Mouse (Mus musculus): ENCODE data around the gene Nat8. TPM values are rescaled to one million over a fixed set of nuclear protein-coding genes. Genes with fewer than 3 reads are reported as not detected.
"Not testable (repeated sequence)": the region's sequence is repeated elsewhere in the genome, so short reads cannot be mapped to it uniquely, and the experiment has no call there.

The Nat8 gene
- polyA plus RNA-seq (2012): not detected in 2 replicates

DNA sequence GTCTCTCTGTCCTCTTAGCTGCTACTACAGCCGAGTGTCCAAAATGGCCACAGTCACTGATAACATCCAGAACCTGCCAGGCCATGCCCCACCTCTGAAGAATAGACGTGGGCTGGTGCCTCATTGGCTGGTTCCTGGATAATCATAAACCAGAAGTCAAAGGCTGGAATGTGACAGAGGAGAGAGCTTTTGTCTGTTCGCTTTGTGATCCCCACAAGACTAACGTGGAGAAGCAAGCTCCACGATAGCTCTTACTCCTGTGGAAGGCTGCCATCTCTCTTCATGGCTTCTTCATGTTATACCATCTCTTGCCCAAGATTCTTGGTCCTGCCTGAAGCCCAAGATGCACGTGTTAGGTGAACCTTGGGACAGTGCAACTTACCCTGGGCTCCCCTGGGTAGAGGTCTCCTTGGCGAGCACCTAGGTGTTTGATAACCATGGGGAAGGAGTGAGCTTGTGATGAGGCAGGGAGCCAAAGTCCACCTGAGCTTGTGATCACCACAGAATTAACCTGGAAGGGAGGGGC is at the start of gene Nat8:
Nat8 (minus strand) TSS at position 287 of the 526 bp plus-strand sequence.
- Histone ChIP-seq H3K9me3 (ENCODE audit: control insufficient read depth, low read length) (no peaks in the 10 kb centered on the region), H3K36me3 (ENCODE audit: control insufficient read depth) (no peaks in the 10 kb centered on the region), H3K27me3 (ENCODE audit: control insufficient read depth) (no peaks in the 10 kb centered on the region), H3K4me3 (replicated peaks) (no peak within 1 kb of the TSS), H3K4me1 (ENCODE audit: control insufficient read depth) (no peaks in the 10 kb centered on the region)
- TF ChIP-seq TAL1 (IDR thresholded peaks at IDR 0.05; ENCODE audit: low read length): no peak
- no peak for TF ChIP-seq GATA1 (IDR thresholded peaks at IDR 0.05; ENCODE audit: low read length)

DNA sequence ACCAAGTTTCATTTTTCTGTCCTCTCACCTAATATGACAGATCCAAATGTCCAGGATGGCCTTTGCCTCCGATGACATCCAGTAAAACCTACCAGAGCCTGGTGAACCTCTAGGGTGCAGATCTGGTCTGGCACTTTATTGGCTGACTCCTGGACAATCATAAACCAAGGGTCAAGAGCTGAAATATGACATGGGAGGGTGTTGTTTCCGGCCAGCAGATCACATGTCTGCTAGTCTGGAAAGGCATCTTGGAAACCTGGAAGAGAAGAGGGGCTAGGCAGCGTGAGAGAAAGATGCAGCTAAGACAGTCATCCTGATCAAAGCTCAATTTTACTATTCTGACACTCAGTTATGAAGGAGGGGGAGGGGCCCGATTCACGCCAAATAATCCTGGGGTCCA is 37.1 kb upstream of the Nat8 start, which contains the start of gene Nat8f2:
Nat8f2 (minus strand) TSS at position 153 of the 400 bp plus-strand sequence.
- not testable (repeated sequence) for H3K4me1 ChIP-seq (ENCODE audit: control insufficient read depth); H3K4me3 ChIP-seq (replicated peaks); H3K9me3 ChIP-seq (ENCODE audit: control insufficient read depth, low read length); H3K27me3 ChIP-seq (ENCODE audit: control insufficient read depth); H3K36me3 ChIP-seq (ENCODE audit: control insufficient read depth)

DNA sequence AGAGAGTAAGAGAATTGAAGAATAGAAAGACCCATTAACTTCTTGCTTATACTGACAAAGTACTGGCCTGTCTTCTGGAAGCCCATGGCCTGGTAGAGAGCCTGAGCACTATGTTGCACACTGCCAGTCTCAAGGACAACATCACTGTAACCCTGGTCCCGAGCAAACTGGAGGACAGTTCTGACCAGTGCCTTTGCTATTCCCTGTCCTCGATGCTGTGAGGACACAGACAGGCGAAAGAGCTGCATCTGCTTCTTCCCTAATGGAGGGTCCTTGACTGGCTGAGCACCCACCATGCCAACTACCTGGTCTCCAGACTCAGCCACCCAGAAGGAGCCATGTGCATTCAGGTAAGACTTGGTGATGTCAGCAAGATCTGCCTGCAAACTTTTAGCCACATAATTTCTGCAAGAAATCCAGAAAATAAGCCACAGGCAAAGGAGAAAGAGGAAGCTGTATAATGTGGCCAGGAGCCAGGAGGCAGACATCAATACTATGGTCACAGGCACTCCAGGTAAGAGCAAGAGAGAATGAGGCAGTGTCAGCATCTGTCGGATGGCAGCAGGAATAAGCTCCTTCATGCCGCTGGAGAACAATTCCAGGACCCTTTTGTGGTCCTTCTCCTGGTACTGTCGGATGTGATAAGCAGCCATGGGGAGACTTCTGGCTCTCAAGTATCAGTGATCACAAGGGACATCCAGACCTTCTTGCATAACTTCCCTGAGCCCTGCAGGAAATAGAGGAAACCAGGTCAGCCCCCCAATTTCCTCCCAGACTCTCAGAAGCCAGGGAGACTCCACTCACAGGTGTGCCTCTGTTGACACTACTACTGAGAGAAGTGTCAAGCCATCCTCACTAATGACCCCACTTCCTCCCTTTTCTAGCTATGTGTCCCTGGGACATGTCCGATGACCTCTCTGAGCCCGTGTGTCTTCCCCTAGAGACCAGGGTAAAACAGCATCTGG is 36.1 kb upstream of the Nat8 start:
- H3K4me1 ChIP-seq (ENCODE audit: control insufficient read depth): no peaks in the 10 kb centered on the region
- no peaks in the 10 kb centered on the region for H3K36me3 ChIP-seq (ENCODE audit: control insufficient read depth)
- H3K27me3 ChIP-seq (ENCODE audit: control insufficient read depth): no peaks in the 10 kb centered on the region
- no peak overlapping the region for H3K4me3 ChIP-seq (replicated peaks)
- TF ChIP-seq GATA1 (IDR thresholded peaks at IDR 0.05; ENCODE audit: low read length): no peak
- TF ChIP-seq TAL1 (IDR thresholded peaks at IDR 0.05; ENCODE audit: low read length): no peak
- H3K9me3 ChIP-seq (ENCODE audit: control insufficient read depth, low read length): no peaks in the 10 kb centered on the region

DNA sequence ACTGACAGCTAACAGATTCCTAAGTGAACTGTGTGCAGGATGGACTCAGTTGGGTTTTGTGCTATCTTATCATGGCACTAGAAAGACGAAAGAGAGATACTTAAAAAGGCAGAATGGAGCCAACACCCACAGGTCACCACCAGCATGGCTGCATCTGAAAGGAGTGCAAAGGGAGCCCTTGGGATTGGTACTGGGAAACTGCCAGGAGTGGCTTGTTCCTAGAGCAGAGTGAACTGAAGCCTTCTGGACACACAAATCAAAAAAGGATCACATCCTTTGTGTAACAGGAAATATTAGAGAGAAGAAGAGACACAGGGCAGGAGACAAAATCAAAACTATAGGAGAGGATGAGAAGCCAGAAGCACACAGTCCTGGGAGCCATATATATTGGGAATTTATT is 35.1 kb upstream of the Nat8 start:
- not testable (repeated sequence) for H3K36me3 ChIP-seq (ENCODE audit: control insufficient read depth); H3K27me3 ChIP-seq (ENCODE audit: control insufficient read depth); H3K4me1 ChIP-seq (ENCODE audit: control insufficient read depth); H3K4me3 ChIP-seq (replicated peaks); H3K9me3 ChIP-seq (ENCODE audit: control insufficient read depth, low read length)

GRCm38 (mm10) chr6:85866166-85866565 is 34.3 kb upstream of the Nat8 start:
- not testable (repeated sequence) for H3K9me3 ChIP-seq (ENCODE audit: control insufficient read depth, low read length); H3K4me3 ChIP-seq (replicated peaks); H3K36me3 ChIP-seq (ENCODE audit: control insufficient read depth); H3K27me3 ChIP-seq (ENCODE audit: control insufficient read depth); H3K4me1 ChIP-seq (ENCODE audit: control insufficient read depth)

DNA sequence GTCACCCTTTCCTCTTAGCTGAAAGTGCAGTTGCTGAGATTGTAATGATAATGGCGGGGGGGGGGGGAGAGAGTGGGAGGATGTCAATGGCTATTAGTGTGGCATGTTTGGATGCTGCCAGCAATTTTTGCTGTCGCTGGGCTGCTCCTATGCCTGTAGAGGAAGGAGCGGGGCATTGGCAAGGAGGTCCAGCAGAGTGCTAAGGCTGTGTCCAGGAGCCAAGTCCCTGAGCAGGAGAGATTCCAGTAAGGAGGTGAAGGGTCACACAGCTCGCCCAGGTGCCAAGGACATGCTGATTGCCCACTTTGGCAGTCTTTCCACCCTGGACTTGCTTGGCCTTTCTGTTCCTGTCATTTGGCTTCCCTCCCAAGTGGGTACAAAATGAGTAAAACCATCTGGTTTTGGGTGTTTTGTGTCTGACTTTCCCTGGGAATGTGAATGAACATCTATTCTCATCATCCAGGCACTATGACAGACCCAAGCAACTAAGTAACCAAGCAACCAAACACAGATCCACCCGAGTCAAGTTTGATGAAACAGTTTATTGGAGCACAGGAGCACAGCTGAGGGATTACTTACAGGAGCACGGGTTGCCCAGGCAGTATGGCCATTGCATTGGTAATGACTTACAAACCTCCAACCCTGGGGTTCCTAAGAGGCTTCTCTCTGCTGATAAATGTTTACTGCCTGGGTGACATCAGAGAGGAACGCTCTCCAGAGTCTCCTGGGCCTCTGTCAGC is 33.2 kb upstream of the Nat8 start:
- not testable (repeated sequence) for H3K27me3 ChIP-seq (ENCODE audit: control insufficient read depth); H3K4me1 ChIP-seq (ENCODE audit: control insufficient read depth); H3K4me3 ChIP-seq (replicated peaks); H3K9me3 ChIP-seq (ENCODE audit: control insufficient read depth, low read length); H3K36me3 ChIP-seq (ENCODE audit: control insufficient read depth)

DNA sequence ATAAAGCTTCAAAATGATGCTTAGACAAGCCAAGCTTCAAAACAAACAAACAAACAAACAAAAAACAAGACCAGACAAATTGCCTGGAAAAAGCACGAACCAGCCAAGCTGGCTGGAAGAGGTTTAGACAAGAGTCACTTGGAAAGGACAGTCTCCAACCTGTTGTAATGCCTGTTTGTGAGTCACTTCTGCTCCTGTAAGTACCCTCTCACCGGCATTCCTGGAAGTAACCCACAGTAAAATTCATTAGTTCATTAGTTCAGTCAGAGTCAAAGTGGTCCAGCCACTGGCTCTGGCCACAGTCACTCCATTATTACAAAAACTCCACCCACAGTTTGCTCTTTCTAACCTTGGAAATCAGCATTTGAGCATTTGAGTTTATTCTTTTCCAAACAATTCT is 32.0 kb upstream of the Nat8 start:
- no peaks in the 10 kb centered on the region for H3K27me3 ChIP-seq (ENCODE audit: control insufficient read depth)
- TF ChIP-seq TAL1 (IDR thresholded peaks at IDR 0.05; ENCODE audit: low read length): no peak
- no peak for TF ChIP-seq GATA1 (IDR thresholded peaks at IDR 0.05; ENCODE audit: low read length)
- H3K36me3 ChIP-seq (ENCODE audit: control insufficient read depth): no peaks in the 10 kb centered on the region
- no peak overlapping the region for H3K4me3 ChIP-seq (replicated peaks)
- no peaks in the 10 kb centered on the region for H3K9me3 ChIP-seq (ENCODE audit: control insufficient read depth, low read length)
- no peaks in the 10 kb centered on the region for H3K4me1 ChIP-seq (ENCODE audit: control insufficient read depth)

DNA sequence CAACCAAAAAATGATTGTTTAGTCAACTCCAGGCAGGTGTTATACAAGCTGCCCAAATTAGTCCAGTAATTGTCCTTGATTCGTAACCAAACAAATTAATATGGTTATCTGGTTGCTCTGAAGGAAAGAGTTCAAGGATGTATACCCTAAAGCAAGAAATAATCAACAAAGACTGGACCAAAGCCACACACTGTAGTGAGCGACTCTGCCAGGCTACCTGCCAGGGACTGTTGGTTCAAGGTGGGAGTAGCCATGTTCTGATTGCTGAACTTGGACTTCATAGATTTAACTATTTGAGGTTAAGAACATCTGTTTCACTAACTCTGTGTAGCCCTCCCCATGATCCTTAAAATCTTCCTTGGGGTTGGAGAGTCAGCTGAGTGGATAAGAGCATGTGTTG is 31.3 kb upstream of the Nat8 start:
- Histone ChIP-seq H3K36me3 (ENCODE audit: control insufficient read depth) (no peaks in the 10 kb centered on the region), H3K27me3 (ENCODE audit: control insufficient read depth) (no peaks in the 10 kb centered on the region), H3K4me1 (ENCODE audit: control insufficient read depth) (no peaks in the 10 kb centered on the region), H3K9me3 (ENCODE audit: control insufficient read depth, low read length) (no peaks in the 10 kb centered on the region), H3K4me3 (replicated peaks) (no peak overlapping the region)
- TF ChIP-seq GATA1 (IDR thresholded peaks at IDR 0.05; ENCODE audit: low read length): no peak
- TF ChIP-seq TAL1 (IDR thresholded peaks at IDR 0.05; ENCODE audit: low read length): no peak

DNA sequence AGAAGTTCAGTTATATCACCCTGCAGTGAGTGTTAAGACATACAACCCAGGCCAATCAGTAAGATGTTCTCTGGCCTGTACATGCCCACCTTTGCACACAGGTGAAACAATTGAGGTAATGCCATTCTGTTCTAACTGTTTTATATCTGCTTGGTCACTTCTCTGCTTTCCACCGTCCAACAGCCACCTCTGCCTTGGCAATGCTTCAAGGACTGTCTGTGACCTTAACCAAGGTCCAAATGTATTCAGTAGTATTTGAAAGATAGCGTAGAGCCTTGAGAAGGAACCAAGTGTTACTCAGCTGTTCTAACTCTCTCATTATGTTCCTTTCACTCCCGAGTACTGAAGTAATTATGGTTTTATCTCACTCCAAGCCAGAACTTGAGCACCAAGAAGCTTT is 30.7 kb upstream of the Nat8 start:
- H3K4me3 ChIP-seq (replicated peaks): no peak overlapping the region
- TF ChIP-seq TAL1 (IDR thresholded peaks at IDR 0.05; ENCODE audit: low read length) (no peak), GATA1 (IDR thresholded peaks at IDR 0.05; ENCODE audit: low read length) (no peak)

More for the DNA sequence above, 30.7 kb upstream of the Nat8 start:
- no peaks in the 10 kb centered on the region for H3K4me1 ChIP-seq (ENCODE audit: control insufficient read depth)
- H3K27me3 ChIP-seq (ENCODE audit: control insufficient read depth): no peaks in the 10 kb centered on the region
- no peaks in the 10 kb centered on the region for H3K9me3 ChIP-seq (ENCODE audit: control insufficient read depth, low read length)
- no peaks in the 10 kb centered on the region for H3K36me3 ChIP-seq (ENCODE audit: control insufficient read depth)

Data from erythroblast, embryonic 14.5 days (primary cell).